Mouse (Mus musculus): ENCODE measurements around the gene Calm3.
"Not testable (repeated sequence)": the region's sequence is repeated elsewhere in the genome, so short reads cannot be mapped to it uniquely, and the experiment has no call there.

DNA sequence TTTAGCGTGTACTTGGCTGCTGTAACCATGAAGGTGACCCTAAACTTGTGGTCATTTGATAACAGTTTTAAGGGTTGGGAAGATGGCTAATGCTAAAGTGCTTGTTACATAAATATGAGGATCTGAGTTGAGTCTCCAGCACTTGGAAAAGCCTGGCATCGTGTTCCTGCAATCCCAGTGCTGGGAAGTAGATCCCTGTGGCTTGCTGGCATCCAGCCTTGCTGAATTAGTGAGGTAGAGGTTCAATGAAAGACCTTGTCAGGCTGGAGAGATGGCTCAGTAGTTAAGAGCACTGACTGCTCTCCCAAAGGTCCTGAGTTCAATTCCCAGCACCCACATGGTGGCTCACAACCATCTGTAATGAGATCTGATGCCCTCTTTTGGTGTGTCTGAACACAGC lies 29.9 kb upstream of the Calm3 start:
- TF ChIP-seq CTCF (conservative IDR thresholded peaks at IDR 0.05; ENCODE audit: low read length); NANOG (IDR thresholded peaks at IDR 0.05; ENCODE audit: borderline replicate concordance, low read length): not testable (repeated sequence)

Data from E14TG2a.4 (cell line).